Mouse (Mus musculus): ENCODE data around the gene Snx11.
"Not testable (repeated sequence)": the region's sequence is repeated elsewhere in the genome, so short reads cannot be mapped to it uniquely, and the experiment has no call there.

The Snx11 gene

GRCm38 (mm10) chr11:96776968-96777962 is at the start of gene Snx11:
Gene Snx11 (minus strand): TSS chr11:96777559.
- peak; percentile 95 to 97 for DNase-seq (ENCODE audit: low spot score in 2 of 2)

GRCm38 (mm10) chr11:96826481-96826880 is 49.1 kb upstream of the Snx11 start:
- no peak for DNase-seq (ENCODE audit: low spot score in 2 of 2)

- no peak for DNase-seq (ENCODE audit: low spot score in 2 of 2)
Observed at GRCm38 (mm10) chr11:96824783-96825495, 47.6 kb upstream of the Snx11 start.

- DNase-seq (ENCODE audit: low spot score in 2 of 2): peak; percentile 87 to 88
Observed at GRCm38 (mm10) chr11:96823880-96824782, 46.8 kb upstream of the Snx11 start.

- no peak for DNase-seq (ENCODE audit: low spot score in 2 of 2)
Observed at GRCm38 (mm10) chr11:96823471-96823837, 46.1 kb upstream of the Snx11 start.

- DNase-seq (ENCODE audit: low spot score in 2 of 2): no peak
Observed at GRCm38 (mm10) chr11:96822675-96823470, 45.5 kb upstream of the Snx11 start.

GRCm38 (mm10) chr11:96821956-96822355 is 44.6 kb upstream of the Snx11 start:
- DNase-seq (ENCODE audit: low spot score in 2 of 2): no peak

- DNase-seq (ENCODE audit: low spot score in 2 of 2): no peak
Observed at GRCm38 (mm10) chr11:96818128-96818710, 40.9 kb upstream of the Snx11 start.

GRCm38 (mm10) chr11:96816979-96817378 is 39.6 kb upstream of the Snx11 start:
- no peak for DNase-seq (ENCODE audit: low spot score in 2 of 2)

- DNase-seq (ENCODE audit: low spot score in 2 of 2): no peak
Observed at GRCm38 (mm10) chr11:96816494-96816893, 39.1 kb upstream of the Snx11 start.

GRCm38 (mm10) chr11:96815895-96816294 is 38.5 kb upstream of the Snx11 start:
- DNase-seq (ENCODE audit: low spot score in 2 of 2): no peak

- DNase-seq (ENCODE audit: low spot score in 2 of 2): no peak
Observed at GRCm38 (mm10) chr11:96814443-96814842, 37.1 kb upstream of the Snx11 start.

GRCm38 (mm10) chr11:96813920-96814319 is 36.6 kb upstream of the Snx11 start:
- no peak for DNase-seq (ENCODE audit: low spot score in 2 of 2)

- no peak for DNase-seq (ENCODE audit: low spot score in 2 of 2)
Observed at GRCm38 (mm10) chr11:96813455-96813854, 36.1 kb upstream of the Snx11 start.

GRCm38 (mm10) chr11:96811188-96811587 is 33.8 kb upstream of the Snx11 start:
- not testable (repeated sequence) for DNase-seq (ENCODE audit: low spot score in 2 of 2)

- no peak for DNase-seq (ENCODE audit: low spot score in 2 of 2)
Observed at GRCm38 (mm10) chr11:96809562-96810235, 32.3 kb upstream of the Snx11 start.

- no peak for DNase-seq (ENCODE audit: low spot score in 2 of 2)
Observed at GRCm38 (mm10) chr11:96808066-96808465, 30.7 kb upstream of the Snx11 start.

- no peak for DNase-seq (ENCODE audit: low spot score in 2 of 2)
Observed at GRCm38 (mm10) chr11:96805606-96806005, 28.2 kb upstream of the Snx11 start.

- no peak for DNase-seq (ENCODE audit: low spot score in 2 of 2)
Observed at GRCm38 (mm10) chr11:96799511-96799910, 22.2 kb upstream of the Snx11 start.

GRCm38 (mm10) chr11:96796586-96796985 is 19.2 kb upstream of the Snx11 start:
- no peak for DNase-seq (ENCODE audit: low spot score in 2 of 2)
